Mouse (Mus musculus) NIH3T3 (cell line): Measurements from ENCODE around the gene Iqub.

Experiments used
- DNase-seq: peaks from one replicate; pipeline ENCODE4 v3.0.0-alpha.2; 2012; ENCODE audit warnings: low read depth

Iqub gene

GRCm38 (mm10) chr6:24470571-24471132 is 44.2 kb downstream of the Iqub start:
- no peak for DNase-seq

GRCm38 (mm10) chr6:24470135-24470534 is 44.7 kb downstream of the Iqub start:
- no peak for DNase-seq

GRCm38 (mm10) chr6:24456097-24456496 is 58.8 kb downstream of the Iqub start:
- peak; percentile 54 for DNase-seq

GRCm38 (mm10) chr6:24451026-24451821 is 63.6 kb downstream of the Iqub start:
- DNase-seq, result no peak

GRCm38 (mm10) chr6:24450241-24450640 is 64.6 kb downstream of the Iqub start:
- no peak for DNase-seq

- no peak for DNase-seq
Observed at GRCm38 (mm10) chr6:24416056-24416455, 98.8 kb downstream of the Iqub start.

GRCm38 (mm10) chr6:24415500-24415899 is 99.4 kb downstream of the Iqub start:
- no peak for DNase-seq

- no peak for DNase-seq
Observed at GRCm38 (mm10) chr6:24408573-24409427, 106.1 kb downstream of the Iqub start.

GRCm38 (mm10) chr6:24407743-24408142 is 107.1 kb downstream of the Iqub start:
- no peak for DNase-seq

GRCm38 (mm10) chr6:24397237-24397647 is 117.6 kb downstream of the Iqub start:
- no peak for DNase-seq
